Mouse (Mus musculus): ENCODE data around the gene Arf6. TPM values are rescaled to one million over a fixed set of nuclear protein-coding genes. Genes with fewer than 3 reads are reported as not detected.
A peak's percentile ranks its signal among the peaks of the same experiment; 100 is the strongest.
"Not testable (repeated sequence)": the region's sequence is repeated elsewhere in the genome, so short reads cannot be mapped to it uniquely, and the experiment has no call there.

The Arf6 gene
- total and polyA plus RNA-seq, 2 experiments from 2014 or later: 41.6 to 112 TPM

GRCm38 (mm10) chr12:69356546-69357299 lies 15.2 kb upstream of the Arf6 start, which contains the start of gene Nemf:
TSS of gene Nemf (minus strand) at chr12:69357165.
- peak; percentile 53 for ATAC-seq
- TF ChIP-seq CTCF (IDR thresholded peaks at IDR 0.05; ENCODE audit: low read depth): no peak
- no peaks in the 10 kb centered on the region for H3K27me3 ChIP-seq (ENCODE audit: insufficient read depth, low read length)
- peak within 1 kb of the TSS; percentile 92 for H3K9ac ChIP-seq (replicated peaks; ENCODE audit: low read length)
- peaks cover 4% of the 10 kb centered on the region; the same call in 1 of the 2 replicates for H3K4me1 ChIP-seq (ENCODE audit: insufficient read depth, low read length)
- peak within 1 kb of the TSS; percentile 85 for H3K4me2 ChIP-seq (ENCODE audit: low read depth, low read length)
- H3K9me3 ChIP-seq (ENCODE audit: low read length): no peaks in the 10 kb centered on the region
- H3K27ac ChIP-seq: peak within 1 kb of the TSS; percentile 81
- peak; percentile 95 for DNase-seq (ENCODE audit: low spot score)
- H3K36me3 ChIP-seq (ENCODE audit: insufficient read depth, low read length): peaks cover 12% of the 10 kb centered on the region; the same call in 1 of the 2 replicates
- WGBS: 1% methylated on average over 46 of the region's 50 CpGs
- H3K4me3 ChIP-seq (ENCODE audit: low read length): peak within 1 kb of the TSS; percentile 83

GRCm38 (mm10) chr12:69357300-69357646 lies 14.7 kb upstream of the Arf6 start:
- no peak for ATAC-seq
- Histone ChIP-seq H3K9ac (replicated peaks; ENCODE audit: low read length) (peak overlapping the region; percentile 92), H3K9me3 (ENCODE audit: low read length) (no peaks in the 10 kb centered on the region), H3K36me3 (ENCODE audit: insufficient read depth, low read length) (peaks cover 8% of the 10 kb centered on the region; the same call in 1 of the 2 replicates), H3K4me3 (ENCODE audit: low read length) (peak overlapping the region; percentile 83), H3K4me1 (ENCODE audit: insufficient read depth, low read length) (peaks cover 4% of the 10 kb centered on the region; the same call in 1 of the 2 replicates), H3K27me3 (ENCODE audit: insufficient read depth, low read length) (no peaks in the 10 kb centered on the region), H3K4me2 (ENCODE audit: low read depth, low read length) (peak overlapping the region; percentile 85), H3K27ac (no peak overlapping the region; the same call in 1 of the 2 replicates)
- TF ChIP-seq CTCF (IDR thresholded peaks at IDR 0.05; ENCODE audit: low read depth): no peak
- no peak for DNase-seq (ENCODE audit: low spot score)
- WGBS: 5% methylated on average over 13 of the region's 13 CpGs

- Histone ChIP-seq H3K9ac (replicated peaks; ENCODE audit: low read length) (no peak overlapping the region), H3K27me3 (ENCODE audit: insufficient read depth, low read length) (no peaks in the 10 kb centered on the region), H3K9me3 (ENCODE audit: low read length) (no peaks in the 10 kb centered on the region), H3K4me2 (ENCODE audit: low read depth, low read length) (no peak overlapping the region), H3K36me3 (ENCODE audit: insufficient read depth, low read length) (no peaks in the 10 kb centered on the region), H3K4me1 (ENCODE audit: insufficient read depth, low read length) (peaks cover 3% of the 10 kb centered on the region; the same call in 1 of the 2 replicates), H3K27ac (no peak overlapping the region), H3K4me3 (ENCODE audit: low read length) (no peak overlapping the region; the same call in 1 of the 2 replicates)
- peak; percentile 79 for DNase-seq (ENCODE audit: low spot score)
- 13% methylated on average over 5 of the region's 5 CpGs for WGBS
- no peak for ATAC-seq
- peak; percentile 87 for TF ChIP-seq CTCF (IDR thresholded peaks at IDR 0.05; ENCODE audit: low read depth)
Observed at GRCm38 (mm10) chr12:69360655-69360996, 11.3 kb upstream of the Arf6 start.

- DNase-seq (ENCODE audit: low spot score): peak; percentile 98
- H3K27ac ChIP-seq: peak overlapping the region; percentile 85
- H3K27me3 ChIP-seq (ENCODE audit: insufficient read depth, low read length); H3K9me3 ChIP-seq (ENCODE audit: low read length); H3K36me3 ChIP-seq (ENCODE audit: insufficient read depth, low read length); H3K4me1 ChIP-seq (ENCODE audit: insufficient read depth, low read length): not testable (repeated sequence)
- peak overlapping the region; percentile 53 for H3K4me3 ChIP-seq (ENCODE audit: low read length)
- under 1% methylated on average over 36 of the region's 50 CpGs for WGBS
- peak overlapping the region; percentile 54 for H3K9ac ChIP-seq (replicated peaks; ENCODE audit: low read length)
- peak; percentile 97 for ATAC-seq
- H3K4me2 ChIP-seq (ENCODE audit: low read depth, low read length): peak overlapping the region; percentile 76
Observed at GRCm38 (mm10) chr12:69360997-69361899, 10.7 kb upstream of the Arf6 start.

GRCm38 (mm10) chr12:69361919-69362318 lies 10.0 kb upstream of the Arf6 start:
- ATAC-seq: no peak
- H3K9me3 ChIP-seq (ENCODE audit: low read length): no peaks in the 10 kb centered on the region
- H3K27ac ChIP-seq: peak overlapping the region; percentile 85
- peak overlapping the region; percentile 53 for H3K4me3 ChIP-seq (ENCODE audit: low read length)
- TF ChIP-seq CTCF (IDR thresholded peaks at IDR 0.05; ENCODE audit: low read depth): no peak
- no peak for DNase-seq (ENCODE audit: low spot score)
- H3K4me1 ChIP-seq (ENCODE audit: insufficient read depth, low read length): no peaks in the 10 kb centered on the region
- H3K36me3 ChIP-seq (ENCODE audit: insufficient read depth, low read length): no peaks in the 10 kb centered on the region
- WGBS: 4% methylated on average over 10 of the region's 10 CpGs
- H3K9ac ChIP-seq (replicated peaks; ENCODE audit: low read length): peak overlapping the region; percentile 54
- no peaks in the 10 kb centered on the region for H3K27me3 ChIP-seq (ENCODE audit: insufficient read depth, low read length)
- peak overlapping the region; percentile 76 for H3K4me2 ChIP-seq (ENCODE audit: low read depth, low read length)

GRCm38 (mm10) chr12:69362388-69362787 lies 9.6 kb upstream of the Arf6 start:
- WGBS: 47% methylated on average over 4 of the region's 4 CpGs
- H3K27me3 ChIP-seq (ENCODE audit: insufficient read depth, low read length): no peaks in the 10 kb centered on the region
- H3K9ac ChIP-seq (replicated peaks; ENCODE audit: low read length): no peak overlapping the region
- TF ChIP-seq CTCF (IDR thresholded peaks at IDR 0.05; ENCODE audit: low read depth): no peak
- no peaks in the 10 kb centered on the region for H3K36me3 ChIP-seq (ENCODE audit: insufficient read depth, low read length)
- H3K4me3 ChIP-seq (ENCODE audit: low read length): peak overlapping the region; percentile 53; the same call in 1 of the 2 replicates
- no peak for DNase-seq (ENCODE audit: low spot score)
- no peaks in the 10 kb centered on the region for H3K9me3 ChIP-seq (ENCODE audit: low read length)
- no peak for ATAC-seq
- no peak overlapping the region for H3K27ac ChIP-seq
- H3K4me1 ChIP-seq (ENCODE audit: insufficient read depth, low read length): no peaks in the 10 kb centered on the region
- peak overlapping the region; percentile 76; the same call in 1 of the 2 replicates for H3K4me2 ChIP-seq (ENCODE audit: low read depth, low read length)

GRCm38 (mm10) chr12:69363110-69363509 lies 8.8 kb upstream of the Arf6 start:
- WGBS: 97% methylated on average over 7 of the region's 7 CpGs
- not testable (repeated sequence) for H3K27ac ChIP-seq; H3K9me3 ChIP-seq (ENCODE audit: low read length); ATAC-seq; H3K36me3 ChIP-seq (ENCODE audit: insufficient read depth, low read length); DNase-seq (ENCODE audit: low spot score); H3K9ac ChIP-seq (replicated peaks; ENCODE audit: low read length); H3K4me3 ChIP-seq (ENCODE audit: low read length); H3K4me2 ChIP-seq (ENCODE audit: low read depth, low read length); H3K4me1 ChIP-seq (ENCODE audit: insufficient read depth, low read length); H3K27me3 ChIP-seq (ENCODE audit: insufficient read depth, low read length)
